Mouse (Mus musculus) forebrain, postnatal 0 days (tissue): ENCODE results near the gene Socs1. TPM values are rescaled to one million over a fixed set of nuclear protein-coding genes. Genes with fewer than 3 reads are reported as not detected.

Experiments
- ATAC-seq: fragments of 200-750 bp; cut with Nextera tagmentation; 2 replicates; pipeline ENCODE4 v1.8.0; 2017; ENCODE audit warnings: mild to moderate bottlenecking, moderate library complexity
- DNase-seq: peaks from one replicate; pipeline ENCODE4 v3.0.0-alpha.2; 2015
- H3K27ac ChIP-seq: fragments of 300-500 bp; sonication (generic); 2 replicates; pipeline ENCODE4 v1.5.1; 2014; ENCODE audit warnings: low read depth, mild to moderate bottlenecking, antibody characterized with exemption, low read length, moderate library complexity, mixed read lengths
- H3K27me3 ChIP-seq: fragments of 300-500 bp; sonication (generic); 2 replicates; pipeline ENCODE4 v1.6.1; 2014; ENCODE audit warnings: mild to moderate bottlenecking, low read length, mixed read lengths; ENCODE audit not compliant: insufficient read depth
- H3K36me3 ChIP-seq: fragments of 300-500 bp; sonication (generic); 2 replicates; pipeline ENCODE4 v1.6.1; 2014; ENCODE audit warnings: mild to moderate bottlenecking, moderate library complexity; ENCODE audit not compliant: insufficient read depth
- H3K4me1 ChIP-seq: fragments of 300-500 bp; sonication (generic); 2 replicates; pipeline ENCODE4 v1.6.1; 2014; ENCODE audit warnings: antibody characterized with exemption; ENCODE audit not compliant: insufficient read depth
- H3K4me2 ChIP-seq: fragments of 300-500 bp; sonication (generic); 2 replicates; pipeline ENCODE4 v1.6.1; 2014; ENCODE audit warnings: low read depth, mild to moderate bottlenecking, moderate library complexity
- H3K4me3 ChIP-seq: fragments of 300-500 bp; sonication (generic); 2 replicates; pipeline ENCODE4 v1.5.1; 2014; ENCODE audit warnings: low read depth, low read length, mixed read lengths
- H3K9ac ChIP-seq: fragments of 300-500 bp; sonication (generic); 2 replicates; pipeline ENCODE4 v1.6.1; 2014; ENCODE audit warnings: mild to moderate bottlenecking
- H3K9me3 ChIP-seq: fragments of 300-500 bp; sonication (generic); 2 replicates; pipeline ENCODE4 v1.6.1; 2016; ENCODE audit warnings: low read length
- CTCF ChIP-seq: sonication (generic); IDR thresholded peaks from 2 replicates; pipeline ENCODE4 v1.5.1; 2016; ENCODE audit warnings: antibody characterized with exemption, control low read depth, low read depth
- WGBS: fragments of 180-500 bp; shearing (Covaris S2); extraction: QIAGEN DNeasy Blood & Tissue Kit; methylation state at CpG from one replicate; pipeline ENCODE4 v1.1.7; 2014; 5-methylcytosine and 5-hydroxymethylcytosine counted together
- polyA plus RNA-seq: library from polyadenylated mRNA; unstranded; fragments of >200 nt; fragmentation: Nextera tagmentation; extraction: Ambion mirVana; gene quantifications from 2 replicates; pipeline ENCODE4 v1.2.1, GENCODE M21; 2015
- total RNA-seq: library from RNA; depleted of rRNA; stranded (reverse); fragments of >200 nt; gene quantifications from 2 replicates; pipeline ENCODE4 v1.2.3, GENCODE M21; 2014; rRNA removed

The Socs1 gene
- total RNA-seq (1.5 and 4.0 TPM in 2 replicates), polyA plus RNA-seq (2.6 and 2.7 TPM in 2 replicates)

DNA sequence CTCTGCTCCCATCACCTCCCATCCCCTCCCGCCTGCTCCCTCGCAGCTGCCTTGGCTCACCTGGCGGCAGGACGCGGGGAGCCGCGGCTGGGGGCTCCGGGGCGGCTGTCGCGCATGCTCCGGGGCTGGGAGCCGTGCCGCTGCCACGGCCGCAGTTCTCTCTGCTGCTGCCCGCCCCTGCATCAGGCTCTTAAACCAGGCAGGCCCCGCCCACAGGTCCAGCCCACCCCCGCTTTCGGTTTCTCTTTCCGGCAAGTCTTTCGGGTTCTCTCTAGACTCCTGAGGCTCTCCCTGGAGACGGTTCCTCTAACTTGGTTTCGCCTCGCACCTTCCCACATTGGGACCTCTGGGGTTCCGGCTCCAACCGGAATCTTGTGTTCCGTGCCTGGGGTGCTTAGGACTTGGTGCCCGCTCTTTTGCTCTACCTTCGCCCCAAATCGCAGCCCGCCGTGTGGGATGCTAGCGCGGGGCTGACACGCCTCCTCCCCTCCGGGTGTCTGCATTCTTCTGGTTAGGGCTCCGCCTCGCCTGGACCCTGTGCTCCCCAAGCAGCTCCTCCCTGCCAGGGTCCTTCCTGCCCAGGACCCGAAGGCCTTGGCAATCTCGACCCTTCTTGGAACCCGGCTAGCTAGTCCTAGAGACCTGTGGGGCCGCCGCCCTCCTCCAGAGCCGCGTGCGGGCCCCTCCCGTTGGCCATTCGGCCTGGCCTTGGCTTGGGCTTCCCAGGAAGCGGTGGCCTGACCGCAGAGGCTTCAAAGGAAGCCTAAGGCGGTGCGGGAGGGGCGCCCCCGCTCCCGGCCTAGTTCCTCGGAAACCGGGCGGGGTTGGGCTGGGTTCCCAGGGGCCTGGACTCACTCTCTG lies at the start of gene Socs1:
Gene Socs1, minus strand, starts transcription at position 166 of the 861 bp plus-strand sequence.
- 1% methylated on average over 53 of the region's 59 CpGs for WGBS

DNA sequence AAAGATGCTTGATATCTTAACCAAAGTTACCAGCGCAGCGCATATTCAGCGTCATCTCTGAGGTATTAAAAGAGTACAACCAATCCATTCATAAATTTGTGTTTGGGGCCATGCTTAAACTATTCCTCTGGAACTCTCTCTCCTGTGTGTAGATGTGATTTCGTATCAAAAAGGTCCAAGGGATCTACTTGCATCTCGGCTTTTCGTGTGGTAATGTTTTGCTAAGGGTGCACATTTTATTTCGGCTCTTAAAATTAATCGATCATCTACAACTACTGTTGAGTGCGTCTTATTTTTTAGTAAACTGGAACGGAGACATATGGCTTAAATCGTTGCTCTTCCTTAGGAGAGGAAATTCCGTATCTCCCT lies 49.2 kb upstream of the Socs1 start:
- peak overlapping the region; percentile 98 for H3K4me2 ChIP-seq
- no peak overlapping the region for H3K9ac ChIP-seq
- no peaks in the 10 kb centered on the region for H3K9me3 ChIP-seq
- no peak overlapping the region for H3K27ac ChIP-seq
- no peak for DNase-seq
- WGBS = 5% methylated on average over 12 of the region's 12 CpGs
- ATAC-seq = peak; percentile 8; the same call in 1 of the 2 replicates
- H3K4me3 ChIP-seq = peak overlapping the region; percentile 72
- no peaks in the 10 kb centered on the region; the same call in 1 of the 2 replicates for H3K4me1 ChIP-seq
- TF ChIP-seq CTCF = no peak
- H3K27me3 ChIP-seq = no peaks in the 10 kb centered on the region
- H3K36me3 ChIP-seq = no peaks in the 10 kb centered on the region

More for the DNA sequence above, at the start of gene Socs1:
- peak within 1 kb of the TSS; percentile 76 for H3K27ac ChIP-seq
- no peak for TF ChIP-seq CTCF
- H3K4me1 ChIP-seq = no peaks in the 10 kb centered on the region
- H3K4me3 ChIP-seq = peak within 1 kb of the TSS; percentile 64
- no peaks in the 10 kb centered on the region for H3K36me3 ChIP-seq
- peak; percentile 87 for DNase-seq
- H3K9ac ChIP-seq = peak within 1 kb of the TSS; percentile 62
- peaks cover 5% of the 10 kb centered on the region; the same call in 1 of the 2 replicates for H3K27me3 ChIP-seq
- no peaks in the 10 kb centered on the region for H3K9me3 ChIP-seq
- peak; percentile 87 for ATAC-seq
- H3K4me2 ChIP-seq = peak within 1 kb of the TSS; percentile 99

DNA sequence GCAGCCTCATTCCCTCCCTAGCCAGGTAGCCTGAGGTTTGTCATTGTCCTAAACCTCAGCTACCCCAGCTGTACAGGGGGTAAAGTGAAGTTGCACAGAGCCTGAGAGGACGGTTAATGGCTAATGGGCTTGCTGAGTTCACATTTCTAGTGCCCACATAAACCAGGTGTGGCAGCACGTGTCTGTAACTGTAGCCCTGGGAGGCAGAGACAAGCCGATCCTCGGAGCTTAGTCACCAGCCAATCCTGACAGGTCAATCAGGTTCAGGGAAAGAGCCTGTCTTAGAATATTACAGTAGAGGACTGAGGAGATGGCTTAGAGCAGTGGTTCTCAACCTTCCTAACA lies 43.1 kb upstream of the Socs1 start:
- TF ChIP-seq CTCF = no peak
- ATAC-seq (no peak), DNase-seq (no peak)
- no peak overlapping the region for H3K27ac ChIP-seq
- H3K9me3 ChIP-seq = no peaks in the 10 kb centered on the region
- H3K4me1 ChIP-seq = no peaks in the 10 kb centered on the region
- H3K4me2 ChIP-seq = no peak overlapping the region
- no peak overlapping the region for H3K4me3 ChIP-seq
- no peaks in the 10 kb centered on the region for H3K36me3 ChIP-seq
- H3K27me3 ChIP-seq = no peaks in the 10 kb centered on the region
- no peak overlapping the region for H3K9ac ChIP-seq
- 84% methylated on average over 4 of the region's 4 CpGs for WGBS

DNA sequence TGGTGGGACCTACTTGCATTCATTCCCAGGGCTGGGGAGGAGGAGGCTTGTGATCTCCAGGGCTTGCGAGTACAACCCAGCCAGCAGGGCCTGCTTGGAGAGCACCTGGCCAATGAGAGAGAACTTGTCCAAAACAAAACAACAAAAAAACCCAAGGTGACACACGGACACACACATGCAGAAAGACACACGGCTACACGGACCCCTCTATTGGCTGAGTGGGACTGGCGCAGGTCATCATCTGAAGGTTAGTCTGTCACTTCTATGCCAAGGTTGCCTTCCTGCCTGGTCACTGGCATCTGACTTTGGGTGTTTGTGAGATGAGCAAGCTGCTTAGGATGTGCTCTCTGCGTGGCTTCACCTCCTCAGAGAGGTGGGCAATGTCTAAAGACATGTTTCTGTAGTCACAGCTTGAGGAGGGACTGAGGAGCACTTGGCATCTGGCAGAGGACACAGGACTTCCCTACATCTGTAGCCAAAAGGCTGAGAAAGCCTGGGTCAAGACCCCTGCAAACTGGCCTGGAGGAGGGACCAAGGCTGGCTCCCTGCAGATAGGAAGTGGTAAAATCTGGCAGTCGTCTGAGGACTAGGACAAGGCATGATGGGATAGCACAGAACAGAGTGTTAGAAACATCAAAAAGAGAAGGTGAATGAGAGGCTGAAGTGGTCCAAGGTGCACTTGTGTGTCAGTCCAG lies 42.6 kb upstream of the Socs1 start:
- Histone ChIP-seq H3K9me3 (no peaks in the 10 kb centered on the region), H3K27ac (no peak overlapping the region), H3K27me3 (no peaks in the 10 kb centered on the region), H3K36me3 (no peaks in the 10 kb centered on the region), H3K4me1 (no peaks in the 10 kb centered on the region), H3K4me2 (no peak overlapping the region), H3K4me3 (no peak overlapping the region), H3K9ac (no peak overlapping the region)
- ATAC-seq (no peak), DNase-seq (no peak)
- TF ChIP-seq CTCF = no peak
- 90% methylated on average over 7 of the region's 7 CpGs for WGBS

DNA sequence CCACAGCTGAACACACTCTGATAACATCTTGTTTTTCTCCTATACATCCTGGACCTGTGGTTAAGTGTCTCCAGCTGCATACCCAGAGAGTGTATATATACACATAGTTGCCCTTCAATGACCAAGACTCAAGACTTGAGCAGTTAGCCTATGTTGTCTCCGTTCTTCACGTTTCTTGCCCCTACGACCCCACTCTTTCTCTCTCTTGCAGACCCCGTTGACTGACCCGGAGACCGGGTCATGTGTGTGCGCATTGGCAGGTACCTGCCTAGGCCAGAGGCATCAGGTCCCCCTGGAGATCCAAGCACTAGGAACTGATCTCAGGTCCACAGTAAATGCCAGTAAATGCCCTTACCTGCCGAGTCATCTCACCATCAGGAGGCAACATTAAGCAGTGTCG lies 41.9 kb upstream of the Socs1 start:
- no peak overlapping the region for H3K4me3 ChIP-seq
- no peak overlapping the region for H3K4me2 ChIP-seq
- no peaks in the 10 kb centered on the region for H3K27me3 ChIP-seq
- DNase-seq (no peak), ATAC-seq (no peak)
- no peaks in the 10 kb centered on the region for H3K4me1 ChIP-seq
- 93% methylated on average over 9 of the region's 9 CpGs for WGBS
- no peaks in the 10 kb centered on the region for H3K36me3 ChIP-seq
- H3K27ac ChIP-seq = no peak overlapping the region
- no peak for TF ChIP-seq CTCF
- no peaks in the 10 kb centered on the region for H3K9me3 ChIP-seq
- no peak overlapping the region for H3K9ac ChIP-seq

DNA sequence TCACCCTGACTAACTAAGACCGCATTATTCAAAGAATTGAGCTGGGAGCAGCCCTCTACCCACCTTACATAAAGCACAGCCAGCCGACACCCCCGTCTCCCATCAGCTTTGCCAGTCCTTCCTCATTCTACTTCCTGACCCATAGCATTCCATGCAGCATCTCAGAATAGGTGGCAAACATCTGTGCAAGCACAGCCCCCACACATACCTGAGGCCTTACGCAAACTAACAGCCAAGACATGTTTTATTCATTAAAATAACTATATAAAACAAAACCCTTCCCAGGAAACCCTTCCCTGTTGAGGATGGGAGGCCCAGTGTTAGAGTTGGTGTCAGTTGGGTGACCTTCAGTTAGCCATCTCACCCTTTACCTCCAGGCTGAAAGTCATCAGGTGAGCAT lies 40.5 kb upstream of the Socs1 start:
- Histone ChIP-seq H3K4me1 (no peaks in the 10 kb centered on the region), H3K4me2 (no peak overlapping the region), H3K4me3 (no peak overlapping the region), H3K36me3 (no peaks in the 10 kb centered on the region), H3K9me3 (no peaks in the 10 kb centered on the region), H3K27ac (no peak overlapping the region), H3K27me3 (no peaks in the 10 kb centered on the region), H3K9ac (no peak overlapping the region)
- TF ChIP-seq CTCF = no peak
- 91% methylated on average over 4 of the region's 4 CpGs for WGBS
- DNase-seq (no peak), ATAC-seq (no peak)

DNA sequence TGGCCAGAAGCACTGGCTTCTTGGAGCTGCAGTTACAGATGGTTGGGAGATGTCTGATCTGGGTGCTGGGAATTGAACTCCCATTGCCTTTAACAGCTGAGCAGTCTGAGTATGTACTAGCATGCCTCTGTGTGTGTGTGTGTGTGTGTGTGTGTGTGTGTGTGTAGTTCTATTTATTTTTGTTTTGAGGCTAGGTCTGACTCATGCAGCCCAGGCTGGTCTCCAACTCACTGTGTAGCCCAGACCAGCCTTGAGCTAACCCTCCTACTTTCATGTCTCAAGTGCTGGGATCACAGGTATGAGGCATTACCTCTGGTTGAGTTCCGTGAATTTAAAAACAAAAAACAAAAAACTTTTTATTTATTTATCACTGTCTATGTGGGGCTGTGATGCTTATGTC lies 39.2 kb upstream of the Socs1 start:
- no peak for TF ChIP-seq CTCF
- Histone ChIP-seq H3K4me2 (no peak overlapping the region), H3K27ac (no peak overlapping the region), H3K9me3 (no peaks in the 10 kb centered on the region), H3K4me3 (no peak overlapping the region), H3K27me3 (no peaks in the 10 kb centered on the region), H3K36me3 (no peaks in the 10 kb centered on the region), H3K9ac (no peak overlapping the region), H3K4me1 (no peaks in the 10 kb centered on the region)
- ATAC-seq (no peak), DNase-seq (no peak)
- WGBS = 95% methylated on average over 1 of the region's 1 CpGs
